Mouse (Mus musculus) natural killer cell, adult 2 months (primary cell): Measurements from ENCODE around the gene Slc38a8.
A peak's percentile ranks its signal among the peaks of the same experiment; 100 is the strongest.

ENCODE experiments used
- DNase-seq, 2 experiments: peaks; one replicate each; pipeline ENCODE4 v3.0.0; 2022; ENCODE audit warnings: low spot score in 2 of 2

Slc38a8 gene

GRCm38 (mm10) chr8:119501598-119501997, at the start of gene Slc38a8:
Gene Slc38a8, minus strand, starts transcription at chr8:119501698.
- no peak for DNase-seq

GRCm38 (mm10) chr8:119548560-119549113, 47.1 kb upstream of the Slc38a8 start:
- DNase-seq, result no peak

GRCm38 (mm10) chr8:119547019-119547691, 45.7 kb upstream of the Slc38a8 start:
- DNase-seq, result no peak

GRCm38 (mm10) chr8:119545791-119546190, 44.3 kb upstream of the Slc38a8 start:
- DNase-seq, result no peak

GRCm38 (mm10) chr8:119545180-119545579, 43.7 kb upstream of the Slc38a8 start:
- DNase-seq, result no peak

GRCm38 (mm10) chr8:119544606-119545005, 43.1 kb upstream of the Slc38a8 start:
- no peak for DNase-seq

GRCm38 (mm10) chr8:119531973-119532372, 30.5 kb upstream of the Slc38a8 start:
- DNase-seq, result no peak

GRCm38 (mm10) chr8:119531397-119531796, 29.9 kb upstream of the Slc38a8 start:
- DNase-seq, result no peak

GRCm38 (mm10) chr8:119530937-119531336, 29.4 kb upstream of the Slc38a8 start:
- DNase-seq, result no peak

- no peak for DNase-seq
Measured at GRCm38 (mm10) chr8:119528762-119529161, 27.3 kb upstream of the Slc38a8 start.

- DNase-seq, result no peak
Measured at GRCm38 (mm10) chr8:119520102-119520501, 18.6 kb upstream of the Slc38a8 start.

- no peak for DNase-seq
Measured at GRCm38 (mm10) chr8:119516674-119517073, 15.2 kb upstream of the Slc38a8 start.

GRCm38 (mm10) chr8:119515767-119516166, 14.3 kb upstream of the Slc38a8 start:
- no peak for DNase-seq

GRCm38 (mm10) chr8:119514940-119515339, 13.4 kb upstream of the Slc38a8 start:
- no peak for DNase-seq

- DNase-seq, result no peak
Measured at GRCm38 (mm10) chr8:119513405-119513804, 11.9 kb upstream of the Slc38a8 start.

- no peak for DNase-seq
Measured at GRCm38 (mm10) chr8:119511722-119512121, 10.2 kb upstream of the Slc38a8 start.

GRCm38 (mm10) chr8:119510471-119510870, 9.0 kb upstream of the Slc38a8 start:
- DNase-seq, result no peak

GRCm38 (mm10) chr8:119506106-119506505, 4.6 kb upstream of the Slc38a8 start:
- peak; percentile 63 to 71 for DNase-seq

GRCm38 (mm10) chr8:119505488-119505887, 4.0 kb upstream of the Slc38a8 start:
- peak; percentile 20 to 24 for DNase-seq

- DNase-seq, result no peak
Measured at GRCm38 (mm10) chr8:119503191-119503767, 1.8 kb upstream of the Slc38a8 start.

- DNase-seq, result no peak
Measured at GRCm38 (mm10) chr8:119502111-119502510, 613 bp upstream of the Slc38a8 start.

- no peak for DNase-seq
Measured at GRCm38 (mm10) chr8:119499836-119500235, 1.7 kb downstream of the Slc38a8 start.

GRCm38 (mm10) chr8:119496848-119497247, 4.7 kb downstream of the Slc38a8 start:
- peak; percentile 34 to 65 for DNase-seq
